Mouse (Mus musculus) thymus, adult 2 months (tissue): ENCODE data around the gene Cd80. TPM values are rescaled to one million over a fixed set of nuclear protein-coding genes. Genes with fewer than 3 reads are reported as not detected.

Experiments used
- DNase-seq: peaks from one replicate; pipeline ENCODE4 v3.0.0; 2021
- H3K27ac ChIP-seq: fragments of 200-500 bp; 2 replicates; pipeline ENCODE4 v1.5.1; 2012; ENCODE audit warnings: low read length, control low read depth; ENCODE audit not compliant: control insufficient read depth, insufficient read depth
- H3K27me3 ChIP-seq: fragments of 200-500 bp; 2 replicates; pipeline ENCODE4 v1.6.1; 2012; ENCODE audit warnings: mild to moderate bottlenecking, low read length, moderate library complexity, mixed read lengths; ENCODE audit not compliant: control insufficient read depth, insufficient read depth
- H3K36me3 ChIP-seq: fragments of 200-500 bp; 2 replicates; pipeline ENCODE4 v1.6.1; 2012; ENCODE audit warnings: mild to moderate bottlenecking, low read length, moderate library complexity; ENCODE audit not compliant: control insufficient read depth, insufficient read depth
- H3K4me1 ChIP-seq: fragments of 200-500 bp; replicated peaks from 2 replicates; pipeline ENCODE4 v1.6.1; 2012; ENCODE audit warnings: low read length; ENCODE audit not compliant: control insufficient read depth, insufficient read depth
- H3K4me3 ChIP-seq: fragments of 200-500 bp; 2 replicates; pipeline ENCODE4 v1.5.1; 2012; ENCODE audit warnings: mild to moderate bottlenecking, low read length, control low read depth, moderate library complexity; ENCODE audit not compliant: control insufficient read depth, insufficient read depth
- CTCF ChIP-seq: fragments of 200-500 bp; IDR thresholded peaks from 2 replicates; pipeline ENCODE4 v1.5.1; 2012; ENCODE audit warnings: mild to moderate bottlenecking, control low read depth, low read length, moderate library complexity, borderline replicate concordance; ENCODE audit not compliant: control insufficient read depth, poor library complexity, insufficient read depth; ENCODE audit errors: extremely low read depth
- POLR2A ChIP-seq: fragments of 200-500 bp; IDR thresholded peaks from 2 replicates; pipeline ENCODE4 v1.6.1; 2012; ENCODE audit warnings: mild to moderate bottlenecking, low read length, control low read depth, moderate library complexity; ENCODE audit not compliant: control insufficient read depth, poor library complexity, insufficient read depth; ENCODE audit errors: extremely low read depth
- WGBS: fragments of 180-500 bp; shearing (Covaris S2); methylation state at CpG from one replicate; pipeline ENCODE4 v1.1.7; 2018; 5-methylcytosine and 5-hydroxymethylcytosine counted together
- polyA plus RNA-seq: library from polyadenylated mRNA; depleted of rRNA; stranded (reverse); fragments of >200 nt; gene quantifications from 2 replicates; pipeline ENCODE4 v1.2.3, GENCODE M21; 2012

Gene Cd80
- polyA plus RNA-seq, 1 experiment, result 5.2 TPM

DNA sequence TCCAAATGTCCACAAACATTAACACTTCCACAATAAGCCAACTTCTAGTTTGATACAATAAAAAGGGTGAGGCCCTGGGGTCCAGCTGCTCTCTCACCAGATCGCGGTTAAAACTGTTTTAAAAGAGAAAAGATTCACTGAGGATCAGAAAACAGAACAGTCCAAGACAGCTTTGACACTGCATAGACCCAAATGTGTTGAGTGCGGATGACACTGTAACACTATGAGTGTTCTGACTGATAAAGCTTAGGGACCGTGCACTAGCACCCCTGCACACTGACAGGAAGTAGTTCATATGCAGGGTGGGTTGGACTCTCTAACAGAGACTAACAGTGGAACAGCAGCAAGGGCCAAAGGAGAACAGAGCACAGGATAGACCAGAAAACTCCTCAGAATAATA, 1.4 kb upstream of the Cd80 start:
- H3K4me1 ChIP-seq, result peaks cover 14% of the 10 kb centered on the region
- H3K36me3 ChIP-seq, result no peaks in the 10 kb centered on the region
- no peak for DNase-seq
- WGBS, result 84% methylated on average over 4 of the region's 4 CpGs
- TF ChIP-seq POLR2A (no peak), CTCF (no peak)
- H3K4me3 ChIP-seq, result no peak overlapping the region
- no peak overlapping the region for H3K27ac ChIP-seq
- no peaks in the 10 kb centered on the region for H3K27me3 ChIP-seq

GRCm38 (mm10) chr16:38454533-38455254, 667 bp upstream of the Cd80 start:
- DNase-seq, result no peak
- Histone ChIP-seq H3K36me3 (no peaks in the 10 kb centered on the region), H3K27ac (no peak overlapping the region), H3K4me3 (no peak overlapping the region), H3K4me1 (peaks cover 14% of the 10 kb centered on the region), H3K27me3 (no peaks in the 10 kb centered on the region)
- 91% methylated on average over 11 of the region's 11 CpGs for WGBS
- no peak for TF ChIP-seq POLR2A
- no peak for TF ChIP-seq CTCF

- 36% methylated on average over 11 of the region's 11 CpGs for WGBS
- Histone ChIP-seq H3K27me3 (no peaks in the 10 kb centered on the region), H3K4me1 (peaks cover 9% of the 10 kb centered on the region), H3K36me3 (no peaks in the 10 kb centered on the region), H3K27ac (peak overlapping the region; percentile 3; the same call in 1 of the 2 replicates), H3K4me3 (no peak overlapping the region)
- TF ChIP-seq POLR2A, result no peak
- no peak for DNase-seq
Observed at GRCm38 (mm10) chr16:38456812-38457567, 1.6 kb downstream of the Cd80 start.

DNA sequence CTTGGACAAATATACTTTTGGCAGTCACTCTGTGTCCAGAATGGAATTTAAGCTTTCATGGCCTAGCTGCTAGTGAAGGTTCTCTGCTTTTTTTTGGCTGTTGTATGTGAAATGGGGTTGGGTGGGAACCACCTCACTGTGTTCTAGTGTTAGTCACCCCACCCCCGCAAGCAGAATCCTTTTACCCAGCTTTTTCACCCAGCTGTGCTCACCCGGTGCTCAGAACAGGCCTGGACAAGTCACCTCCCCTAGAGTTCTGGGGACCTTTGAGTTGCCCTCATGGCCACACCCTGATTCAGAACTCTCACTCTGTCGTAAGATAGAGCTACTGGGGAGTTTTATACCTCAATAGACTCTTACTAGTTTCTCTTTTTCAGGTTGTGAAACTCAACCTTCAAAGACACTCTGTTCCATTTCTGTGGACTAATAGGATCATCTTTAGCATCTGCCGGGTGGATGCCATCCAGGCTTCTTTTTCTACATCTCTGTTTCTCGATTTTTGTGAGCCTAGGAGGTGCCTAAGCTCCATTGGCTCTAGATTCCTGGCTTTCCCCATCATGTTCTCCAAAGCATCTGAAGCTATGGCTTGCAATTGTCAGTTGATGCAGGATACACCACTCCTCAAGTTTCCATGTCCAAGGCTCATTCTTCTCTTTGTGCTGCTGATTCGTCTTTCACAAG, 3.4 kb downstream of the Cd80 start:
- WGBS, result 80% methylated on average over 6 of the region's 6 CpGs

GRCm38 (mm10) chr16:38459990-38460389, 4.6 kb downstream of the Cd80 start:
- no peak for TF ChIP-seq CTCF
- no peak for TF ChIP-seq POLR2A
- 96% methylated on average over 4 of the region's 4 CpGs for WGBS
- peaks cover 4% of the 10 kb centered on the region for H3K4me1 ChIP-seq

More for the DNA sequence above, 3.4 kb downstream of the Cd80 start:
- Histone ChIP-seq H3K27me3 (no peaks in the 10 kb centered on the region), H3K4me3 (no peak overlapping the region), H3K4me1 (peaks cover 4% of the 10 kb centered on the region), H3K36me3 (no peaks in the 10 kb centered on the region), H3K27ac (no peak overlapping the region)
- no peak for DNase-seq
- TF ChIP-seq CTCF (no peak), POLR2A (no peak)

GRCm38 (mm10) chr16:38461749-38462148, 6.4 kb downstream of the Cd80 start:
- H3K4me3 ChIP-seq, result no peak overlapping the region
- no peaks in the 10 kb centered on the region for H3K36me3 ChIP-seq
- H3K27me3 ChIP-seq, result no peaks in the 10 kb centered on the region
- H3K4me1 ChIP-seq, result peaks cover 4% of the 10 kb centered on the region
- no peak for DNase-seq
- no peak overlapping the region for H3K27ac ChIP-seq
- 90% methylated on average over 8 of the region's 8 CpGs for whole genome bisulfite sequencing
- no peak for TF ChIP-seq POLR2A
- no peak for TF ChIP-seq CTCF

More at GRCm38 (mm10) chr16:38459990-38460389, 4.6 kb downstream of the Cd80 start:
- Histone ChIP-seq H3K27ac (no peak overlapping the region), H3K4me3 (no peak overlapping the region), H3K36me3 (no peaks in the 10 kb centered on the region), H3K27me3 (no peaks in the 10 kb centered on the region)
- no peak for DNase-seq

DNA sequence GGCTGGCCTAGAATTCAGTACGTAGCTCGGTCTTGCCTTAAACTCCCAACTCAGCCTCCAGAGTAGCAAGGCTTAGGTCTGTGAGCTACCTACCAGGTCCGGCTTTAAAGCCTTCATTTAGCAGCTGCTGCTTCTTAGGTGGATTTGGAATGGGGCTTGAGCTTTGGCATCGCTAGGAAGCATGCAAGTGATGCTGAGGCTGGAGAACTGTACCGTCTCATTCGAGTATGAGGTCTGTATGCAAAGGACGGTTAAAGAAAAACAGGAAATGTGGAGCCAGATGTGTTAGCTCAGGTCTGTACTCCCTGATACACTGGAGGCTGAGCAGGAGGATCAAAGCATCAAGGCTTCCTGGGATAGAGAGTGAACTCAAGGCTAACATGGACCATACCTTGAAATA, 6.8 kb downstream of the Cd80 start:
- no peak for TF ChIP-seq CTCF
- TF ChIP-seq POLR2A, result no peak
- WGBS, result 72% methylated on average over 7 of the region's 7 CpGs
- H3K27me3 ChIP-seq, result no peaks in the 10 kb centered on the region

More for the DNA sequence above, 6.8 kb downstream of the Cd80 start:
- no peak for DNase-seq
- Histone ChIP-seq H3K4me3 (no peak overlapping the region), H3K27ac (no peak overlapping the region), H3K4me1 (peaks cover under 1% of the 10 kb centered on the region), H3K36me3 (no peaks in the 10 kb centered on the region)
